Mouse (Mus musculus) granulocyte monocyte progenitor cell, adult 5-6 weeks (primary cell): ENCODE results near the gene Susd6. TPM values are rescaled to one million over a fixed set of nuclear protein-coding genes. Genes with fewer than 3 reads are reported as not detected.
"Not testable (repeated sequence)": the region's sequence is repeated elsewhere in the genome, so short reads cannot be mapped to it uniquely, and the experiment has no call there.

Experiments used
- ATAC-seq: replicated peaks from 2 replicates; pipeline ENCODE4 v1.8.0; 2016; ENCODE audit warnings: mild to moderate bottlenecking, moderate TSS enrichment, inconsistent platforms; ENCODE audit not compliant: poor library complexity, severe bottlenecking
- total RNA-seq, 2 experiments: library from RNA; stranded (forward) in 1 of 2; stranded (reverse) in 1 of 2; fragments of 200-712, 200-1000 nt in 1 of 2; fragments of >200 nt in 1 of 2; fragmentation: Nextera tagmentation in 1 of 2; gene quantifications; 2 replicates each; pipeline ENCODE4 v1.2.3; 2014 to 2017

Susd6 gene
- total RNA-seq, 2 experiments from 2014 or later, result 14.0 to 21.7 TPM

GRCm38 (mm10) chr12:80811646-80812509 lies 21.6 kb downstream of the Susd6 start:
- peak; percentile 61 for ATAC-seq

DNA sequence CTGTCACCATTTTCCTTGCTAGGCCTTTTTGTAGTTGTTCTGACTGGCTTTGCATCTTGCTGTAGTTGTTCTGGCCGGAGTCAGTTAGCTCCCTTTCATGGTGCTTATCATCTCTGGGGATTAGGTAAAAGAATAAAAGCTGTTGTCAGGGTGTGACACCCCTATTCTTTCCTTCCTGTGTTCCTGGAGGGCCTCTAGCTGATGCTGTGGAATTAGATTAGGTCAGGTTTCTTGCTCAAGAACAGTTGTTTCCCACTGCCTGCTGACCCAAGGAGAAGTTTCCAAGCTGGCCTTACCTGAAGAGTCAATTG lies 22.2 kb downstream of the Susd6 start:
- no peak; the same call in 1 of the 2 replicates for ATAC-seq

GRCm38 (mm10) chr12:80813456-80813855 lies 23.1 kb downstream of the Susd6 start:
- no peak for ATAC-seq

- peak; percentile 43 for ATAC-seq
Measured at GRCm38 (mm10) chr12:80813872-80814271, 23.6 kb downstream of the Susd6 start.

GRCm38 (mm10) chr12:80814529-80814928 lies 24.2 kb downstream of the Susd6 start:
- no peak for ATAC-seq

DNA sequence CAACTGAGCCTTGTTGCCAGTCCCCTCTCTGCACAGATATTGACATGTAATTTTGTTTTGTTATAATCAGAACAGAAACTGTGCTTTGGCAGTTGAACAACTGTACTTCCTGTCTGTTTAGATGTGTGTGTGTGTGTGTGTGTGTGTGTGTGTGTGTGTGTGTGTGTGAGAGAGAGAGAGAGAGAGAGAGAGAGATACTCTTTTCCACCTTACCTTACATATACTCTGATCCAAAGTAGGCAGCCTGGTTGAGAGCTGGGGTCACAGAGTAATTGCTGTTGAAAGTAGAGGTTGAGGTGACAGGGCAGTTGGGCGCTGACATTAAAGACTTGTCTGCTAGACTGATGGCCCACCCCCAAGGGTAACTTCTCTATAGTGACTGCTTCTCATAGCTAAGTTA lies 25.0 kb downstream of the Susd6 start:
- no peak; the same call in 1 of the 2 replicates for ATAC-seq

GRCm38 (mm10) chr12:80815893-80816292 lies 25.6 kb downstream of the Susd6 start:
- no peak for ATAC-seq

DNA sequence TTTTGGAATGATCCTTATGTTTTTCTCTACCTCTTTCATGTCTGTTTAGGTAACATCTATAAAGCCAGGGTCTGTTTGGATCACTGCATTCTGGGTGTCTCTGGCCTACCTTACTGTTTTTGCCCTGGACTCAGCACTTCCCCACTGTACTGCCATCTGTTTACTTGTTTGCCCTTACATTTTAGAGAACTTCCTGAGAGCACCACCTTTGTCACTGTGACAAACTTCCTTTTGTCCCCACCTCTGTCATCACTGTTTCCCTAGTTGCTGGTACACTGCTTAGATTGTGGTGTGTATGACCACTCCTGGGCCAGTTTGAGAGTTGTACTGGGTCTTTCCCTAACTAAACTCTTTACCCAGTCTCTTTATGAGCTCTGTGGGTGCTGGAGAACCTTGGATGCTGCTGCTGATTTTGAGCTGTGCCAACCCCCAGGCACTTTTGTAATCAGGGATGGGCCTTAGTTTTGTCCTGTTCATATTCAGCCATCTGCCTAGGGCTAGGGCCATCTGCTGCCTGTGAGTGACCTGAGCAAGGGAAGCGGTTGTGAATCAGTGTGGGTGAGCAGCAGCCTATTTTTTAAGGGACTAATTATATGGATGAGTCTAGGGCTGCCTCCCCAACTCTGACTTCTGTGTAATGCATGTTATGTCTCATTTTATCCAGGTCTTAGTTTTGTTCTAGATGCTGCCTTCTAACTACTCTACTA lies 26.2 kb downstream of the Susd6 start:
- ATAC-seq, result peak; percentile 69

- ATAC-seq, result no peak
Measured at GRCm38 (mm10) chr12:80817697-80818235, 27.5 kb downstream of the Susd6 start.

GRCm38 (mm10) chr12:80819020-80819419 lies 28.7 kb downstream of the Susd6 start:
- not testable (repeated sequence) for ATAC-seq

- no peak for ATAC-seq
Measured at GRCm38 (mm10) chr12:80821312-80822007, 31.1 kb downstream of the Susd6 start.

- ATAC-seq, result no peak
Measured at GRCm38 (mm10) chr12:80822533-80822932, 32.2 kb downstream of the Susd6 start.

DNA sequence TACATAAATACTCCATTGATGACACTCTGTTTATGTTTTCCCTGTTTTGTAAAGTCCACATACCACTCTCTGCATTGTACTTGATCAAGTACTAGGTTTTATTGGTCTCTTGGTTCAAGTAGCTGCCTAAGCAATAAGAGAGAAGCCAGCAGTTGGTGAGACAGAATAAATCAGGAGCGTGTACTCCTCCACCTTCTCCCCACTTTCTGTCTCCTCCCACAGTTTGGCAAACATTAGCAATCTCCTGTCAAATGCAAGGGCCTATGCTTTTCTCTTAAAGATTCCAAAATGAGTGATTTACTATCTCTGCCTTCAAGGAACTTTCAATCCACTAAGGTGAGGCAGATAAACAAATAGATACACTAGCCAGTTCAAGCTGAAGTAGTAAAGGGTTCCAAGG lies 33.9 kb downstream of the Susd6 start:
- ATAC-seq, result no peak

GRCm38 (mm10) chr12:80826423-80826822 lies 36.1 kb downstream of the Susd6 start:
- ATAC-seq, result no peak

DNA sequence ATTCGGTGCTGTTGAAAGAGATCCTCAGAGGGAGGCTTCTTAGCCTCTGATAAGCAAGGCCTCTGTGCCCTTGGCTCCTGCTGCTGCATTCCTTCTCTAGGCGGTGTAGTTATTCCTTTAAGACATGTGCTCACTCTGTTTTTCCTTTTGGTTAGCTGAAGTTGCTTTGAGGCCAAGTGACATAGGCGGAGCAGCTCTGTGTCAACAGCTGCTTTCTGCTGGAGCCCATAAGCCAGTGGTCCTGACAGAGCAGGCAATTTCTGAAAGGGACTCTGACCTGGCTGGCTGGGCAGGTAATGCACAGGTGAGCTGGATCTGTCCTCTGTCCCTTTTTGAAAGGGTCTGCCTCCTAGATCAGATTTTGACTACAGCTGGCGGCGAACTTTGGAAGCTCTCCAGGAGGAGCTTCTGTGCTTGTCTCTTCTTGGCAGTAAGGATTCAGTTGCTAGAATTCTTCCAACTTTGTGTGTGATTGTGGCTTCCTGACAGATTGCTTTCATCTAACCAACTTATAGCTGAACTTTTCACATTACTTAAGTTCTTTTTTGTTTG lies 37.2 kb downstream of the Susd6 start:
- no peak for ATAC-seq

DNA sequence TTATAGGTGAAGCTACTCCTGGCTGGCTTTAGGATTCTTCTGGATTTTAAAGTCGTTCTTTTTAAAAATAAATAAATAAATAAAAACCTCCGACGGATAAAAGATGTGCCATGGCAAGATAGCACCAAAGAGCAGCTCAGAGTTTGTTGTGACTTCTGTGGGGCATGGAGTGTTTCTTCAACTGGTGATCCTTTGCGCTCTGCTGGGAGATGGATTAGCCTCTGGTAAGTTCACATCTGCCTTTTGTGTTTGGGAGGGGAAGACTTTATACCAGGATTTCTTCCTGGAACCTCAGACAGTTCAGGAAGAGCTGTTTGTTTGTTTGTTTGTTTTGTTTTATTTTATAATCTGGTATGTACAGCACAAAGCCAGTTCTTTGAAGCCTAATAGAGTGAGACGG lies 37.7 kb downstream of the Susd6 start:
- ATAC-seq, result no peak

- no peak for ATAC-seq
Measured at GRCm38 (mm10) chr12:80828951-80829350, 38.6 kb downstream of the Susd6 start.

GRCm38 (mm10) chr12:80830211-80830610 lies 39.9 kb downstream of the Susd6 start:
- no peak for ATAC-seq

- ATAC-seq, result no peak
Measured at GRCm38 (mm10) chr12:80830820-80831219, 40.5 kb downstream of the Susd6 start.

- no peak; the same call in 1 of the 2 replicates for ATAC-seq
Measured at GRCm38 (mm10) chr12:80832313-80832712, 42.0 kb downstream of the Susd6 start.
